Mouse (Mus musculus) heart, postnatal 36 days (tissue): Measurements from ENCODE around the gene Mgat4b. TPM values are rescaled to one million over a fixed set of nuclear protein-coding genes. Genes with fewer than 3 reads are reported as not detected.

Experiments used
- DNase-seq, 2 experiments: peaks; one replicate each; pipeline ENCODE4 v3.0.0; 2021 to 2022
- intact Hi-C: fragments of 180-260 bp; cut with DNase I; formaldehyde crosslinking; loops from one replicate; pipeline ENCODE4 v1.15.1; 2025
- total RNA-seq, 2 experiments: library from RNA; stranded (reverse); gene quantifications; 2 replicates each; pipeline ENCODE4 v1.2.3; 2021

Gene Mgat4b
- total RNA-seq, 2 experiments from 2014 or later: 84.5 to 87.8 TPM

DNA sequence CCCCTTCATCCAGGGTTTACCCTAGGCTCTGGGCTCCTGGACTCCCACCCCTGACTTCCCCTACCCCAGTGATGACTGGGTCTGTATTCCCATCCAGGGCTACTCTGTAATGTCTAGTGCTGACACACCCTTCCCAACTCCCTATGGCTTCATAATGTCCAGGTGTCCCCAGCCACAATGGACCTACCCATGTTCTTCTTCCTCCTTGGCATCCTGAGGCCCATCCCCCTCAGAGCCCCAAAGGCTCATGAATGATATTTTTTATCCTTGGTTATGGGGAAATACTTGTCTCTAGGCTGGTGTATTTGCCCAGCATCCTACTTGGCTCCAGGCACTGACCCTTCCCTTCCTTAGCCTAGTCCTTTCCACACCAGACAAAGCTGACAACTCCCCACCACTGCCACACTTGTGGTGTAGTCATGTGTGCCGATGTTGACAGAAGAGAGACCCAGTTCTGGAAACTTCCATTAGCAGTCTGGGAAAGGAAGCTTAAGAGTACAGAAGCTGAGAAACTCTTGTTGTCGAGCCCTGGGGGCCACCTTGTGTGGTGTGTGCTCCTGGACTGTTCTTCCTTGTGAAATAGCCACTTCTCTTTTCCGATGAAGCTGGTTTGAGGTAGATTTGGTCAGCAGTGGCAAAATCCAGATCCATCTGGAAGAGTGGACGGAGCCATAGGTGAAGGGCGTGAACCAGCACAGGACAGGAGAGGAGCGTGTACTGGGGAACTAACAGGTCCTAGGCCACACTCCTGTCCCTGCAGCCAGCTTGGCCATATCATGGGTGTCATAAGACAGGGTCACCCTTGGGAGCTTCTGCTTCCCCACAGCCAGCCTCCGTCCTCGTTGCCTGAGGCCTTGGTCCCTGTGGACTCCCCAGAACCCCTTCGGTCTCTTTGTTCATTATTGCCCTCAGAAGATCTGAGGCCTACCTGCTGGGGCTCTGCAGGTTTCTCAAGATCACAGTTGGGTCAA lies 28.4 kb downstream of the Mgat4b start:
- intact Hi-C loops: loop anchor here (2.0 to 10.0 kb wide), 2 partner anchors 24 to 254 kb away; no protein-coding TSS in a partner anchor
- no peak for DNase-seq

DNA sequence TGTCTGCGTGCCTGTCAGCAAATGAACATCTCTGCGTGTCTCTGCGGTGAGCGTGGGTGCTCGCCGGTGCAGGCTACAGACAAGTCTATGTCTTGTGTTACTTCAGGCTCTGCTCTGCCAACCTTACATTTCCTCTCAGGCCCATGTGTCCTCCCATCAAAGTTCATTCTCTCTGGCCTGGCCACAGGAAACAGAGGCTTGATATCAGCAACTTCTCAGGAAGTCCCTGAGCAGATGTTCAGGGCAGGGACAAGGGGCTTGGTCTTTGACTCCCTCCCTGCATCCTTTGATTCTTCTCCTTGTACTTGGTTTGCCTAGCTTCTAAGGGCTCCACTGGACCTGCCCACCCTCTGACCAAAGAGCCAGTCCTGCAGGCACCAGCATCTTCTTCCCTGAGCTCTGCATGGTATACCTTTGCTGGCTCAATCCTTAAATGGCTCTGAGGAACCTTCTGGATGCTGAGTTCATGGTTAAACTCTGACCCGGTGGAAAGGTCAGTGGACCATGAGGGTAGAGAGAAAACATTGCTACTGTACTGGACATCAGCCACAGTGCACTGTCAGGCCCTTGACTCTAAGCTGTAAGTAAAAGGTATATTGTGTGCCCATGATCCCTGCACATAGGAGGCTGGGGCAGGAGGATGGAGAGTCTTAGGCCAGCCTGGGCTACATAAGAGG lies 29.7 kb downstream of the Mgat4b start:
- DNase-seq: no peak

DNA sequence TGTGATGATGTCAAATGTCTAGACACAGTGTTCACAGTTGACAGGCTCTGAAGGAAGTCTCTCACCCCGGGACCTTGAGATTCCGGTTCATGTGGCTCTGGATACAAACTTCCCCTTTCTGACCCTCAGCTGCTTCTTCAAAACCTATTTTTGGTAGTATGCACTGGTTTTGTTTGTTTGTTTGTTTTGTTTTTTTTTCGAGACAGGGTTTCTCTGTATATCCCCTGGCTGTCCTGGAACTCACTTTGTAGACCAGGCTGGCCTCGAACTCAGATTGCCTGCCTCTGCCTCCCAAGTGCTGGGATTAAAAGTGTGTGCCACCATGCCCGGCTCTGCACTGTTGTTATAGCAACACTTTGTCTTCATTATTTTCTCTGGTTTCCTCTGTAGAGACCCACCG lies 33.2 kb downstream of the Mgat4b start:
- intact Hi-C loops: no loop called here

More for the DNA sequence above, 29.7 kb downstream of the Mgat4b start:
- intact Hi-C loops: no loop called here

DNA sequence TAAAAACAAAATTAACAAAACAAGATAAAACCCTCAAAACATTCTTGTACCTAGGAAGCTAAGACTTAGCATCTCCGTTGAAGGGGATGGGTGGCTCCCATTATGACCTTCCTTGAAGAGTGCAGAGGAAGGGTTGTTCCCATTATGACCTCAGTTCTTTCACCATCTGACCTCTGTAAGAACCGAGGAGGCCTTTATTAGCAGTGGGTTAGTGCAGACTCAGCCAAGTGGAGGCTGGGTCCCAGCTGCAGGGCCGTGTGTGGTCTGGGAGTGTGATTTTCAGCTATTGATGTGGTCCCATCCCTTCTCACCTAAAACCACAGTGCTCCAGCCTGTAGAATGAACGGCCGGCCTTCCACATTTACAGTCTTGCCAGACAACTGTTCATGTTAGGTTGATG lies 34.6 kb downstream of the Mgat4b start:
- no peak for DNase-seq
- intact Hi-C loops: no loop called here

More for the DNA sequence above, 33.2 kb downstream of the Mgat4b start:
- no peak for DNase-seq

DNA sequence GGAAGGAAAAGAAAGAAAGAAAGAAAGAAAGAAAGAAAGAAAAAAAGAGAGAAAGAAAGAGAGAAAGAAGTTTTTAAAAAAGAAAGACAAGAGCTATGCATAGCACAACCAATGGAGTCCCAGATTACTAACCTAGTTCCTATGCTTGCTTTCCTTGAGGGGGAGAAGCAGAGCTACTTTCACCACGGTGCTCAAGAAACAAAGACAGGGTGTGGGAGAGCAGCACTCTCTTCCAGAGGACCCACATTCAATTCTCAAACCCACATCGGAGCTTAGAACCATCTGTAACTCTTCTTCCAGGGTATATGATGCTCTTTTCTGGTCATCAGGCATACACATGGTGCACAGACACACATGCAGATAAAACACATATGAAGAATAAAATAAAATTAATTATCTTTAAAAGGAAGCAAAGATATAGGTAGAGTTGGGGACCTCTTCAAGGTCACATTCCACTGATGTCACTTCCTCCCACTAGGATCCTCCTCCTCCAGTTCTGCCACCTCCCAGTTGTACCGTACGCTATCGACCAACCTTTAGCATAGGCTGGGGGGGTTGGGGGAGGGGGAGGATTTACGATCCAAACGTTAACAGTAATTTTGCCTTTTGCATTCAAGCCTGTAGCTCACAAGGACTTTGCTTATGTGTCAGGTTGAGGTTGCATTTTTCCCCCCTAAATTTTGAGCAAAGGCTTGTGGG lies 37.9 kb downstream of the Mgat4b start:
- DNase-seq: no peak
- intact Hi-C loops: no loop called here

DNA sequence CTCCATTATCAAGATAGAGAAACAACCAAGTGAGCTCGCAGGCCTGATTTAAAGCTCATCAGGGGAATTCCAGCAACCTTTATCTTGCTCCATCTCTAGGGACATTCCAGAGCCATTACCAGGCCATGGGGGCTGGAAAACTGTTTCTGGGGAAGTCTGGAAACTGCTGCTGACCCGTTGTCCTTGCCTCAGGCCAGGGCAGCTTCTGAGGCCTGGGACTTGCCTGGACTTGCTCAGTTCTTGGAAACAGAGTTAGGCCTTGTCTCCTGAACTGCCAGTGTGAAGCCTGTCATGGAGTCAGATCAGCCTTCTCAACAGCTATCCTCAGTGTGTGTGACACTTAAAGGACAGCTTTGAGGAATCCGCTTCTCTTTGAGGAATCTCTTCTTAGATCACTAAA lies 41.5 kb downstream of the Mgat4b start:
- intact Hi-C loops: no loop called here

DNA sequence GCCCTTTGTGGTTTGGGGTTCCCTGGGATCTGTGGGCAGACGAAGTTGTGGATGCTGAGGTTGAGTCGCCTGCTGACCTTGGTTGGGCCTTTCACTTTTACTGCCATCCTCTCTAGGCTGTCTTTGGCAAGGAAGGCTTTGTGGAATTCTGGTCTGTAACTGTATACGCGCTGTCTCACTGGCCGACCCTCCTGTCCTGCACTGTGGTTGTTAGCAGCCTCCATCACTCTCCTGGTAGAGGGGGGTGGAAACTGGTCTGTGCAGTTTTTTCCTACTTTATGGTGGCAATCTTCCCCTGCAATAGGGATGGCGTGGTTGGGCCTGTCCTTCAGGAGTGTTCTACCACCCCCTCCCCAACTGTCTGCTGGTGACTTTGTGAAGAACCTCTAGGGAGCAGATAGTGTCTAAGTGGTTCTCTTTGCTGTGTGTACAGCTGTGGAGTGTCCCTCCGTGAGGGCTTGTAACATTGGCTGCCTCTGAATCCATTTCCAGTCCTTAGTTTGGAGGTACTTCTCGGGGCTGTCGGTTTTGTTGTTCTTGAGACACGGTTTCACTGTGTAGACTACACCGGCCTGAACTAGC lies 42.1 kb downstream of the Mgat4b start:
- intact Hi-C loops: no loop called here
- no peak for DNase-seq

More for the DNA sequence above, 41.5 kb downstream of the Mgat4b start:
- no peak for DNase-seq

DNA sequence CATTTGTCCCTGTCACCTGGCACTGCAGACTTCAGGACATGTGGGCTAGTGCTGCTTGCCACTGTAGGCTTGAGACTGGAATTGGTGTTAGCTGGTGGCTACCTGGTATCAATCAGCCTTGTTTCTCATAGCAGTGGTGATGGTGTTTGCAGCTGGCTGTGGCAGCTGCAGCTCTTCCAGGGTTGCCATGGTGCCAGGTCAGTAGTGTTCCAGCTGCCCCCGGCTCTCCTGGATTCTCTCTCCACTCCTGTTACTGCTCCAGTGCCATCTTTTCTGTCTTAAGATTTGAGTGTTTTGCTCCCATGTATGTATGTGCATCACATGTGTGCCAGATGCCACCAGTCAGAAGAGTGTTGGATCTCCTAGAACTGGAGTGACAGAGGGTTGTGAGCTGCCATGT lies 42.7 kb downstream of the Mgat4b start:
- intact Hi-C loops: no loop called here
- no peak for DNase-seq

DNA sequence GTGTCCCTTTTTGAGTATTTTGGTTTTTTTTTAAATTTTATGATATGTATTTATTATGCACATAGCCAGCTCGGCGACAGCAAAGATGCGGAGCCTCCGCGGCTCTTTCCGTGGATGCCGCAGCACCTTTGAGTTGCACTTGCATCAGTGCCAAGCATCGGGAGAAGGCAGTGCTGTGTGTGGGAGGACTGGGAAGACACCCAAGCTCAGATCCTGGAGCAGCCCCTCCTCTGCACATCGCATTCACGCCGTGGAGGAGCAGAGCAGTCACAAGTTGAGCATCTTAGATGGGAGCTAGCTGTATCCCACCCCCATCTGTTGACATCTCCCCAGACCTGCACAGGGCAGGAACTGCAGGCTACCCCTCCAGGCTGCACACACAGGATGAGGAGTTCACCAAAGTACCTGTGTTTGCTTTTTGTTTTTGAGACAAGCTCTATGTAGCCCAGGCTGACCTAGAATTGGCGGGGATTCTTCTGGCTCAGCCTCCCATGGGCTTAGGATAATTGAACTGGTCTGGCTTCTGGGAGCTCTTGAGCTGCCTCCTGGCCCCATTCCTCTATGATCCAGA lies 43.4 kb downstream of the Mgat4b start:
- no peak for DNase-seq
- intact Hi-C loops: no loop called here

DNA sequence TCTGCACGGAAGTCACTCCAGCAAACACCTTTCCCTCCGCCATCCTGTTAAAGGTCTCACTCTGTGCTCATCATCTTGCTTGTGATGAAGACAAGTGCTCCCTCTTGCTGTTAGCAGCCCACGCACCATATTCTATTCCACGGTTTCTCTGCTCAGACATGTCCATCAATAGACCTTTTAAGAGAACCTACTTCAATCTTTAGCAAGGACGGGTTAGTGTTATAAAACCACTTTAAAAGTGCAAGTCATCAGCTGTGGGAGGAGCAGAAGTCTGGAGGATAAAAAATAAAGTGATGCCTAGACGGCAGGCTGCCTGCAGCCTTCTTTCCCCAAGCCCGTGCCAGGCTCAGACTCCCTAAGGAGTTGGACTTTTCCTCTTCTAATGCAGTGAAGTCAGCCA lies 45.9 kb downstream of the Mgat4b start:
- intact Hi-C loops: no loop called here
- no peak for DNase-seq

DNA sequence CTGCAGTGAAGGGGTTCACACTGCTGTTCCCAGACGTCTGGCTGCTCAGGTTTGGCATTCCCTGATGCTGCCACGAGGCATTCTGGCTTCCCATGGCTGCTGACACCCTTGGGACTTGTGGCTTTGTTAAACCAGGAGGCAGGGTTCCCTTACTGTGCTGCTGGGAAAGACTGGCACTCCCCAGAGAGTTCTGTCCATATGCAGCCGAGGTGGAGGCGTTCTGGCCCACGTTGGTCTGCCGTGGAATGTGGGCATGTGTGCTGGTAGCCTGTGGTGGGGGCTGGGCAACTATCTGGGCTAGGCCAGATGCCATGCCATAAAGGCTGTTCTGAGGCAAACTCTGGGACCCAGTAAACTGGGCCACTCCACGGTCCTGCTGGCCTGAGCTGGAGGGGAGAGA lies 47.6 kb downstream of the Mgat4b start:
- DNase-seq: no peak

DNA sequence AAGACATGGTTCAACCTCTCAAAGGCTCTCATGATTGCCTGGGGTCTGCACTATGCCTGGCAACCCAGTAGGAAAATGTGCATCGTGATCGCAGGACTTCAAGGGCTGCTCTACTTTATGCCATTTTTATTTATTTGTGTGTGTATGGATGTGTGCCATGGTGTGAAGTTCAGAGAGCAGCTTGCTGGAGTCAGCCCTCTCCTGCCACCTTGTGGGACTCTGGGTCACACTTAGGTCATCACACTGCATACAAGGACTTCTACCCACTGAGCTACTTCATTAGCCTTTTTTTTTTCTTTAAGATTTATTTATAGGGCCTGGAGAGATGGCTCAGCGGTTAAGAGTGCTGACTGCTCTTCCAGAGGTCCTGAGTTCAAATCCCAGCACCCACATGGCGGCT lies 51.3 kb downstream of the Mgat4b start:
- intact Hi-C loops: loop anchor here (2.0 kb wide), 1 partner anchor 23 kb away; the partner anchor contains the start of gene Ltc4s
- DNase-seq: peak in 1 of 2 experiments; percentile 43

More for the DNA sequence above, 47.6 kb downstream of the Mgat4b start:
- intact Hi-C loops: no loop called here

DNA sequence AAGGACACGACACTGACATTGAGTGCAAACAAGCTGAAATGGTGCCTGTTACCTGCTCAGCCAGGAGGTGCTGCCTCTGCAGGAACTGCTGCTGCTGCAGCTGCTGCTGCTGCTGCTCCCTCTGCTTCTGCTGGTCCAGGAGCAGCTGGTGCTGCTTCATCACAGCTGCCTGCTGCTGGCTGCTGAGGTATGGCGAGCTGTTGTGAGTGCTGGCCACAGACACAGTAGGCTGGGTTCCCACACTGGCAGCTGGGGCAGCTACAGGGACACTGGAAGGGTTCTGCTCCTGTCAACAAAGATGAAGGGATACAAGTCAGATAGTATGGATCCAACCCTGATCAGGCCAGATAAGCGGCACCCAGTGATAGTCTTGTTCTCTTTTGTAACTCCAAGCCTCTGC lies 52.5 kb downstream of the Mgat4b start:
- DNase-seq: no peak
- intact Hi-C loops: loop anchor here (2.0 kb wide), 1 partner anchor 24 kb away; the partner anchor contains the start of gene Ltc4s

DNA sequence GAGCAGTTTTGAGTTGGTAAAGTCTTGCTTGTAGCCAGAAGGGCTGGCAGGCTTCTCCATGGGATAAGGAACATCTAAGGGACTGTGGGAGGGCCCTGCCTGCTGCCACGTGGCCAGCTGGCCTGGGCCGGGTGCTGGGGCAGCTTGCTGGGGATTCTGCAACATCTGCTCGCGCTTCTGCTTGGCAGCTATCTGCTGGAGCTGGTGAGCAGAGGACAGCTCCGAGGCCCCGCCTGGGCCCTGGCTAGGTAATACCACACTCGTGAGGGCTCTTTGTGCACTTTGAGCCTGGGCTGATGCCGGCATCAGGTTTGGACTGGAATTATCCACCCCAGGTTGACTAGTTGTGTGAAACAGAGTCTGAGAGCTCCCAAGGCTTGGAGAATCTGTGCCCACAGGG lies 55.2 kb downstream of the Mgat4b start:
- intact Hi-C loops: no loop called here

DNA sequence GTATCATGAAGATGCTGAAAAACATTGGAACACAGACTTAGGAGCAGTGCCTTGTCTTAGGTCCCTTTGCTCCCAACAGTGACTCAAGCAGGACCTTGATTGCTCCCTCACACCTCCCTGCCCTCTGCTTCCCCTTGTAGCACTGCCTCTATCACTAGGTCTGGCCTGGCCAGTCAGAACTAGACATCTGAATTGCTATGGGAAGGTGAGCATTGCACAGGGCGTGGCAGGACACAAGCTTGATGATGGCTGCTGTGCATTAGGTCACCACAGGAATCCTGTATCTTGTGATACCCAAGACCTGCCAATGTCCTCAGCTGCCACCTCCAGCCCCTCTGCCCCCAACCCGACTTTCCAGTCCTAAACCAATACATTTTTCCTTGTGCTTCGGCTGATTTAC lies 56.3 kb downstream of the Mgat4b start:
- DNase-seq: no peak
- intact Hi-C loops: no loop called here

More for the DNA sequence above, 55.2 kb downstream of the Mgat4b start:
- DNase-seq: no peak

DNA sequence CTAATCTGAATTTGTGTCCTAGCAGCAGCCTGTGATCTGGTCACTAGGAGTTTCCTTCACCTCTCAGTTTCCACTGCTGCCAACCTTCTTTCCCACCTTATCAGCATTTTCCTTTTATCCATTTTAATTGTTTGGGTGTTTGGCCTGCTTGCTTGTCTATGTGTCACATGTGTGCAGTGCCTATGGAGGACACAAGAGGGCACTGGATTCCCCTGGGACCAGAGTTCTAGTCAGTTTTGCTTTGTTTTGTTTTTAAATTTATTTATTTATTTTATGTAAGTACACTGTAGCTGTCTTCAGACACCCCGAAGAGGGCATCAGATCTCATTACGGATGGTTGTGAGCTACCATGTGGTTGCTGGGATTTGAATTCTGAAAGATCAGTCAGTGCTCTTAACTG lies 58.5 kb downstream of the Mgat4b start:
- intact Hi-C loops: no loop called here
- DNase-seq: no peak

DNA sequence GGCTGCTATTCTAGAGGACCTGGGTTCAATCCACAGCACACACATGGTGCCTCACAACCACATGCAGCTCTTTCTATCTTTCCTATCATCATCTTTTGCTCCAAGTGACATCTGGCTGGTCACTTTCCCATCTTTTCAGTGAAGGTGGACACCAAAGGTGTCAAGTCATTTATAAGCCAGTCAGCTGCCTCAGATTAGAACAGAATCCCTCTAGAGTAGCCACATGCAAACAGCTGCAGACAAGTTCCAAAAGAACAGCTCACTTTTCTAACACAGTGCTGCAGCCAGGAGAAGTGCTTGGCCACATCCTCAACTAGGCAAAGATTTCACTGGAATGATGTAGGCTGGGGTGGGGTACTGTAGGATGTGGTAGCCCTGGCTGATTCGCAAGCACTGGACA lies 59.2 kb downstream of the Mgat4b start:
- DNase-seq: no peak
- intact Hi-C loops: no loop called here

DNA sequence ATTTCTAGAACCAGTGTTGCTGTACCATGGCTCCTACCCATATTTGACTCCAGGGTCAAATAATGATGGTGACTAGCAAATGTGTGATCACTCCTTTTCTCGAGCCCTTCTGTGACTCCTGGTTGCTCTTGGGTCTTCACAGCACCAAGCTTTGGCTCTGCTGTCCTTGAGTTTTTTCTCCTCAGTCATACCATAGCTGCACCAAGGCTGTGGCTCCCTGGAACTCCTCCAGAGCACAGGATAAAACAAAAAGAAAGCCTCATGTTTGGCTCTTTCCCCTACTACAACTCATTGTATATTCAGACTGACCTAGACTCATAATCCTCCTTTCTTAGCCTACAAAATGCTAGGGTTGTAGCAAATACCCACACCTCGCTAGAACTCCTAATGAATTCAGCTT lies 62.1 kb downstream of the Mgat4b start:
- DNase-seq: no peak
- intact Hi-C loops: no loop called here

DNA sequence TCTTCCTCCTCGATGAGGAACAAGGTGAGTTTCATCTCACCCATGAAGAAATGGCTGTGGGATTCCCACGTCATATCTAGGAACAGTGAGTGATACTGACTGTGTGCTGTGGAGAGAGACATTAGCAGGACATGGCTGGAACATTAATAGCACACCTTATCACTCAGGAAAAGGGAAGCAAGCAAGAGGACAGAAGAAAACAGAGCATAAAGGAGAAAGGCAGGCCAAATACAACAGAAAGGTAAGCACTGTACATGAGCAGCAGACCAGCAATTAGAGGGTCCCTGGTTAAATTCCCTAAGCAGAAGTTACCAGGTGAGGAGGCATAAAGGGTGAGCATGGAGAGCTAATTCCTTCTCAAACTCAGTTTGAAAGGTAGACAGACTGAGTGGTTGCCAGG lies 64.4 kb downstream of the Mgat4b start:
- intact Hi-C loops: no loop called here
- DNase-seq: no peak

DNA sequence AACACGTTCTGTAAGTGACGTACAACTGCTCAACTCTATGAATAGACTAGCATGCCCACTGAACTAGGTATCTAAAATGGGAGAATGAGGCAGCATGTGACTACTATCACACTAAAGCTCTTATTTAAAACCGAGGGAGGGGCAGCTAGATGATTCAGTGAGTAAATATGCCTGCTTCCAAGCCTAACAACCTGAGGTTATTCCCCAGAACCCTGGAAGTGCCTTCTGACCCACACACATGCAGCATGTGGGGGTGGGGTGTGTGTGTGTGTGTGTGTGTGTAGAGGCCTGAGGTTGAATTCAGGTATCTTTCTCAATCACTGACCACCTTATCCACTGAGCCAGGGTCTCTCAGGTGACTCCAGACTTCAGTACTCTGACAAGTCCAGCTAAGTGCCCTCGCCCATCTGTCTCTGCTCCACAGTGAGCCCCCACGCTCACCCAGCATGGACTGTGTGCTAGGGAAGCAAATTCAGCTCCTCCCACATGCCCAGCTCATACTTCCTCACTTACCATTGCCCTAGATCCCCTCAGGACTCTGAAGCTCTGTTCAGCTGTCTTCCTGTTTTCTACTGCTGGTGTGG lies 65.0 kb downstream of the Mgat4b start:
- DNase-seq: no peak
- intact Hi-C loops: no loop called here
